Mouse (Mus musculus) testis, postnatal 14 days (tissue): Measurements from ENCODE around the gene Tcn2.
"Not testable (repeated sequence)": the region's sequence is repeated elsewhere in the genome, so short reads cannot be mapped to it uniquely, and the experiment has no call there.

ENCODE experiments used
- DNase-seq: peaks from one replicate; pipeline ENCODE4 v3.0.0; 2021; ENCODE audit warnings: low spot score

The Tcn2 gene

DNA sequence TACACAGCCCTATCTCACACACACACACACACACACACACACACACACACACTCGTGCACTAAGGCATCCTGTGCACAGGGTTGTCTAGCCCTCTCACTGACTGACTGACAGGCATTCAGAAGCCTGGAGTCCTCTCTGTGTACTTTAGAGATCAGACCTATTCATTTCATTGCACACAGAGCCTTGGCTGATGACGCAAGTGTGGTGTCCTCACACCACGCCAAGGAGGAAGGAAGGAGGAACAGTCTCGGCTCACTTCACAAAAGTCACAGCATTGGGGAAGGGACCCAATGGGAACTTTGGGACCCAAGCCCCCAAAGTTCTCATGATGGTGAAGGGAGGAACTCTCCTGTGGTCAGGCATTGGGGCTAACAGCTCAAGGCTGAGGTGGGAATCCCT, 1.9 kb downstream of the Tcn2 start:
- no peak for DNase-seq

DNA sequence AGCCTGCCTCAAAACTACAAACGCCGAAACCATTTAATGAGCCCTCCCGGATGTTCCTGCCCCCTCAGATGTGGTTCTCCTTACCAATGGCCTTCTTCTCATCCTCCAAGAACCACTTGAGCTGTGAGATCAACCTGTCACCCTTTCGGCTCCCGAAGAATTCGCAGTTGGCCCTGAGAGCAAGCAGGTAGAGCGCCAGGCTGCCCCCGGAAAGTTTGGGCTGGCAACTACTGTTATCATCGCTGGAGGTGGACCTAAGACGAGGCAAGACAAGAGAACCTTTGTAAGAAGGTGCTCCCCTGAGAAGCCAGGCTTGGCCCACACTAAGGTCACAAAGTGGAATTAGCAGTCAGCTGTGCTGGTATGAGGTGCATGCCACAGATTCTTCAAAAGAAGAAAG, 6.0 kb downstream of the Tcn2 start:
- DNase-seq, result no peak

DNA sequence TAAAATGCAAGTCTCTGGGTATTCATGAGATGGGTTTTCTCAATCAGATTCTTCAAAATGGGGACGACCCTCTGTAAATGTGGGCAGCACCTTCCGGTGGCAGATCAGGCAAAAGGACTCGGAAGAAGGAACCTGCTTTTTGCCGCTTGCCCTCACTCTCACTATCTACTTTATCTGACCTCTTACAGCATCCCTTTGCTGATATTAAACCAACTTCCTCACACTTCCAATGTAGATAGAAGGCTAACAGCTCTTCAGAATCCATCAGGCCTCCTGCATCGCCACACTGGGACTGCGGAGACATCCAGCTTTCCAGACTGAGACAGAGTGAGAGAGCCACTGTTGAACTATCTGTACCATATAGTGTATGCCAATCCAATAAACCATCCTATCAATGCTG, 9.2 kb downstream of the Tcn2 start:
- DNase-seq, result no peak

- no peak for DNase-seq
These were observed 9.8 kb downstream of the Tcn2 start for GRCm38 (mm10) chr11:3922115-3922514.

- peak; percentile 63 for DNase-seq
These were observed 10.6 kb downstream of the Tcn2 start for GRCm38 (mm10) chr11:3921281-3921850.

- no peak for DNase-seq
These were observed 11.5 kb downstream of the Tcn2 start for GRCm38 (mm10) chr11:3920476-3920875.

DNA sequence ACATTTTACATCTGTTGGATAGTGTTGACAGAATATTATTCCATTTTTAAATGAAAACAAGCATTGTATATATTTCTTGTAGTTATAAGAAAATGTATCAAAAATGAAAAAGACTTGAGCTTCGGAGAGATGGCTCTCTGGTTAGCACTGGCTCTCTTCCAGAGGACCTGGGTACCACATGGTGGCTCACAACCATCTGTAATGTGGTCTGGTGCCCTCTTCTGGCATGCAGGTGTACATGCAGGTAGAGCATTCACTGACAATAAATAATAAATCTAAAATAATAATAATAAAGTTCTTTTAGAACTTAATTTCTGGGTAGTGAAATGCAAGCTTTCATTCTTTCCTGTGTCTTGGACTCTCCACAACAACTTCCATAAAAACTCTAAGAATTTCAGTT, 13.2 kb downstream of the Tcn2 start:
- DNase-seq, result no peak

GRCm38 (mm10) chr11:3914109-3914840, 17.7 kb downstream of the Tcn2 start, which contains the start of gene Slc35e4:
TSS of gene Slc35e4 (minus strand) at chr11:3914664.
- DNase-seq, result peak; percentile 81

GRCm38 (mm10) chr11:3913316-3914108, 18.4 kb downstream of the Tcn2 start:
- DNase-seq, result peak; percentile 83

DNA sequence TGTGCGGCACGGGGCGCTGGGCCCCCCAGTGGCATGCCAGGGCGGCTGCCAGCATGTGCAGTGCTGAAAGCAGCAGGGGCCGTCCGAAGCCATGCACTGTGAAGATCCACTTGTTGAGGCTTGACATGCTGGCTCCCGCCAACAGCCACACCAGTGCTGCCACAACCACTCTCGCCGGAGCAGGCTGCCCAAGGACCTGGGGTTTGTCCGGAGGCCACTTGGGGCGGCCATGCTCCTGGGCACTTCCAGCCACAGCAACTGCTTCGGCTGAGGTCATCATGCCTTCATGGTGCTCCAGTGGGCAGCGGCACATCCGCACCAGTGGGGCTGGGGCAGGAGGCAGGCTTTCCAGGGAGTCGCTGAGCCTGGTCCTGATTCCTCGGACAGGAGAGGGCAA, 19.1 kb downstream of the Tcn2 start:
- no peak for DNase-seq

DNA sequence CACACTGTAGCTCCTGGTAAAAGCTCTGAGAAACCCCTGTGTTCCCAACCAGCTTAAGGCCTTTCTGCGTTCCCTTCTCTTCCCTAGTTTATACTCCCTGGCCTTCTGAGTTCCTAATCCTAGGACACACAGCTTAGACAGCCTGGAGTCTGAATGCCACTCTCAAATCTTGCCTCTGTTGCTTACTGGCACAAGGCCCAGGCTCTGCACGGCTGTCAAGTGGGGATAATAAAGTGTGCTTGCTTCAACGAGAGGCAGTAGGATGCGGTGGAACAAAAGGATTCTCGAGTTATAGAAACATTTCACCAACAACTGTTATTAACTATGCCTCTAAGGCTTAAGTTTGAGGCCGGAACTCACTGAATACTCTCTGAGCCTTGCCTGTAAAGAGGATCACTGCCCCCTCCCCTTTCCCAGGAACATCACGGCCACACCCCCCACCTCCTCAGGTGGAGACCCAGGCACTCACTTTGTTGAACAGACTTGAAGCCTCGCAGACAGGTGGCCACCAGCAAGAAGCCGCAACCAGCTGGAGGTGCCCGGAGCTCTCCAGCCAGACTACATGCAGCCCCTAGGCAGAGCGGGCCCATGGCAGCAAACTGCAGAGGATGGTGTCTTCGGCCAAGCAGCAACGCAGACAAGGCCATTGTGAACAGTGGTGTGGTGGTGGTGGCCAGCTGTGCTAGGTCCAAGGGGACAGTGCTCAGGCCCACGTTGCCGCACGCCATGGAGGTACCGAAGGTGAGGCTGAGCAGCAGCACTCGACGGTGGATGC, 19.7 kb downstream of the Tcn2 start:
- DNase-seq, result no peak

GRCm38 (mm10) chr11:3911440-3911839, 20.5 kb downstream of the Tcn2 start:
- DNase-seq, result not testable (repeated sequence)

GRCm38 (mm10) chr11:3910513-3911310, 21.2 kb downstream of the Tcn2 start:
- DNase-seq, result no peak

- DNase-seq, result no peak
These were observed 22.7 kb downstream of the Tcn2 start for GRCm38 (mm10) chr11:3909236-3909635.

DNA sequence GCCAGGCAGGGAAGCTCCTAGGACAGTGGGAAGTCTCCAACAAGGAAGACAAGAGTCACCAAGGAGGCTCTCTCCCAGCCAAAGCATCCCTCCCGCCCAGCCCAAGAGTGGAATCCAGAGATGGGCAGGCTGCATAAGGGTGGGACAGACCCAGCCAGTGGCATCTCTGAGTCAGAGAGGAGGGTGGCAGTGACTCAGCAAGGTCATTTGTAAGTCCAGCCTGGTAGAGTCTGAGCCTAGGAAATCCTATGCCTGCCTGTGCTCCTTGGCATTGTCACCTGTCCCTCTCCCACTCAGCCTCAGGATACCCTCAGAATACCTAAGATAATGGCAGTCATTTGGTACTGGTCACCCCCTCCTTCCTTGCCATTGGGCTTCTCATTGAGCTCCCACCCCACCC, 26.5 kb downstream of the Tcn2 start:
- no peak for DNase-seq

GRCm38 (mm10) chr11:3904673-3905072, 27.3 kb downstream of the Tcn2 start:
- DNase-seq, result no peak

DNA sequence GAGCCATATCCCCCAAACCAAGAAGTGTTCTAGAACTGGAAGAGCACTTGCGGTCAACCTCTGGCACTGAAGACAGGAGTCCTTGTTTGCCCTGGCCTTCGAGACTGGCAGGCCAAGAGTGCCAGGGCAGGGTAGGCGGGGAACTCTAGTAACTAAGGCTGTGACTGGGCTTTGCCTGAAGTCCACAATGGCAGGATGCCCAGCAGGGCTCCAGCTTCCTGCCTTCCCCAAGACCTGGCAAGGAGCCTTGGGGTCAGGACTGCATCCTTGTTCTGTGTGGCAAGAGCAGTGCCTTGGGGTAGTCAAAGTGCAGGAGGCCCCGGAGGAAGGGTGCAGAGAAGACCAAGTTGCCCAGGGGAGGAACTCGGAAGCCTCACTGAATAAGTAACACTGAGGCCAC, 28.9 kb downstream of the Tcn2 start:
- peak; percentile 49 for DNase-seq

- no peak for DNase-seq
These were observed 29.4 kb downstream of the Tcn2 start for GRCm38 (mm10) chr11:3902516-3902915.

DNA sequence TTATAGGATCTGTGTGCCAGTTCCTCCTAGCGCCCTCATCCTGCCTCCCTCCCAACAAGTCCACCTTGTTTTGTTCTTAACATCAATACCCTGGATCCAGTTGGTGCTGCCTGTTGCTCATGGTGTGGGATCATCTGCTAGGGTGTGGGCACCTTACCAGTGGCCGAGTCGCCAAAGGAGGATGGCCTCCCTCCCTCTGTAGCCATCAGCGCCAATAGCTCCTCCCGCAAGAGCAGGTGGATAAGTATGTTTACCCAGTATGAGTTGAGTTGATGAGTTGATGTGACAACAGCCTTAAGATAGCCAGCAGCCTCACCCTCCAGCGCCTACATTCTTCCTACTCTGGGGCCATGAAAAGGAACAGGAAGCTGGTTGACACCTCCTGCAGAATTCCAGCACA, 31.7 kb downstream of the Tcn2 start:
- no peak for DNase-seq

DNA sequence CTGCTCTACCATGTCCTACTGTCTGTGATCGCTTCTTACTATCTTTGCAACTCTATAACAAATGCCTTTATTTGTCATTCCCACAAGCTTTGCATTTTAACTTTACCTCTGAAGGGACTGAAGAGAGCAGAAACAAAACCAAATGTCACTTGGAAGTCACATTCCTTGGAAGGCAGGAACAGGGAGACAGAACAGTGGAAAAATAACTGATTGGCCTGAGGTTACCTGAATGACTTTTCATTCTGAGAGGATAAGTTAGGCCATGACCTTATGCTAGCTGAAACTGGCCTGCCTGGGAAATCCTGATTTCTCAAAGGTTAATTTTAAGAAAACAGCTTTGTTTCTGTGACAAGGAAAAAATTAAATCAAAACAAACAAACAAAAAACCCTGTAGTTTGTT, 36.0 kb downstream of the Tcn2 start:
- no peak for DNase-seq

DNA sequence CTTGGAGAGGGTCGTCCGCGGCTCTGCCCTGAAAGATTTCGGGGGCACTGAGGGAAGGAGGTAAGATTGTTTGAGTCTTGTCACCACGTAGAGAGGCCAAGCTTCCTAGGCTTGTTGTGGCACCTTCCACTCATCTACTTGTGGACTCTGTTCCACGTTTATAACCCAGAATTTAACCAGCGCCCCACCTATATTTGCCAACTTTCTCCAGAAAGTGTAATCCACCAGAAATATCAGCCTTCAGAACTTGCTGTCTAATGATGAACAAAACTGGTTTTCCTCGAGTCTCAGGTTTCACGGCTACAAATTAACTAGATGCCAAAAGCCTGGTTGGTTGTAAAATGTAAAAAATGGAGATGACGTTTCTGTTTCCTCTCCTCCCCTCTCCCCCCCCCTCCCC, 36.5 kb downstream of the Tcn2 start:
- DNase-seq, result no peak
